Mouse (Mus musculus): ENCODE results near the gene BC034090. TPM values are rescaled to one million over a fixed set of nuclear protein-coding genes. Genes with fewer than 3 reads are reported as not detected.

Gene BC034090
- 0.09 and 0.10 TPM in 2 replicates for polyA plus RNA-seq (2012; ENCODE audit: low replicate concordance)

GRCm38 (mm10) chr1:155243797-155244770, at the start of gene BC034090:
TSS of gene BC034090 (minus strand) at chr1:155244444.

Other genes starting within 250 kb of the BC034090 start
- 30.2 and 70.8 TPM in 2 replicates for gene Ier5, start 144.8 kb downstream of the BC034090 start, polyA plus RNA-seq (2012; ENCODE audit: low replicate concordance)
- gene Mr1, start 97.6 kb downstream of the BC034090 start, polyA plus RNA-seq (2012; ENCODE audit: low replicate concordance): 0.28 and 0.41 TPM in 2 replicates
- gene Stx6, start 85.7 kb downstream of the BC034090 start, polyA plus RNA-seq (2012; ENCODE audit: low replicate concordance): 89.4 and 118 TPM in 2 replicates
- gene Xpr1, start 173.0 kb upstream of the BC034090 start, polyA plus RNA-seq (2012; ENCODE audit: low replicate concordance): 3.1 and 4.9 TPM in 2 replicates

Measured in leukemia stem cell, adult 10-12 weeks (primary cell).